In genomic region chr3:37418961-37419457, GRCm38 (mm10) we compare ENCODE assay signal across 8 mouse cellular contexts. TPM values are rescaled to one million over a fixed set of nuclear protein-coding genes. Genes with fewer than 3 reads are reported as not detected.
A peak's percentile ranks its signal among the peaks of the same experiment; 100 is the strongest.
DNase-seq lines count a peak whose midpoint lies in the region; ATAC-seq and TF ChIP-seq lines count a peak whose summit lies in the region.

No protein-coding gene starts in this region.

- H3K27me3 ChIP-seq in kidney, adult 2 months (replicated peaks; ENCODE audit: control insufficient read depth, insufficient read depth, low read length), result no peaks in the 10 kb centered on the region
- no peaks in the 10 kb centered on the region for H3K27me3 ChIP-seq in embryonic facial prominence, embryonic 13.5 days
- no peaks in the 10 kb centered on the region for H3K27me3 ChIP-seq in liver, embryonic 14.5 days (ENCODE audit: control insufficient read depth, insufficient read depth, low read length)
- no peaks in the 10 kb centered on the region for H3K27me3 ChIP-seq in neural tube, embryonic 15.5 days (replicated peaks)

- H3K9ac ChIP-seq in embryonic facial prominence, embryonic 13.5 days, result peak overlapping the region; percentile 84
- peak overlapping the region; percentile 62 for H3K9ac ChIP-seq in liver, embryonic 14.5 days (replicated peaks)
- H3K9ac ChIP-seq in neural tube, embryonic 15.5 days (replicated peaks), result peak overlapping the region; percentile 85

- H3K4me1 ChIP-seq in kidney, adult 2 months (ENCODE audit: control insufficient read depth, insufficient read depth, low read length), result peaks cover 3% of the 10 kb centered on the region; the same call in 1 of the 2 replicates
- H3K4me1 ChIP-seq in embryonic facial prominence, embryonic 13.5 days, result peaks cover 20% of the 10 kb centered on the region
- peaks cover 10 to 11% of the 10 kb centered on the region in 2 experiments for H3K4me1 ChIP-seq in liver, embryonic 14.5 days (replicated peaks; ENCODE audit: control insufficient read depth in 2 of 2, insufficient read depth in 2 of 2, low read length in 1 of 2)
- H3K4me1 ChIP-seq in neural tube, embryonic 15.5 days, result peaks cover 21% of the 10 kb centered on the region

- WGBS in kidney, adult 2 months, result 1% methylated on average over 30 of the region's 30 CpGs
- under 1% methylated on average over 30 of the region's 30 CpGs for WGBS in embryonic facial prominence, embryonic 13.5 days
- WGBS in liver, embryonic 14.5 days (ENCODE audit: insufficient replicate concordance), result under 1% methylated on average over 30 of the region's 30 CpGs
- WGBS in neural tube, embryonic 15.5 days, result under 1% methylated on average over 30 of the region's 30 CpGs

- H3K4me2 ChIP-seq in embryonic facial prominence, embryonic 13.5 days, result peak overlapping the region; percentile 75
- H3K4me2 ChIP-seq in liver, embryonic 14.5 days (ENCODE audit: low read depth), result peak overlapping the region; percentile 85
- peak overlapping the region; percentile 79 for H3K4me2 ChIP-seq in neural tube, embryonic 15.5 days

- TF ChIP-seq CTCF in kidney, adult 2 months (conservative IDR thresholded peaks at IDR 0.05; ENCODE audit: insufficient read depth, insufficient read length, low read depth, low read length), result no peak
- peak; percentile 50 for TF ChIP-seq CTCF in liver, embryonic 14.5 days (IDR thresholded peaks at IDR 0.05; ENCODE audit: low read depth)

- H3K36me3 ChIP-seq in kidney, adult 2 months (ENCODE audit: control insufficient read depth, insufficient read depth, low read length), result no peaks in the 10 kb centered on the region
- H3K36me3 ChIP-seq in embryonic facial prominence, embryonic 13.5 days, result no peaks in the 10 kb centered on the region
- no peaks in the 10 kb centered on the region for H3K36me3 ChIP-seq in liver, embryonic 14.5 days (replicated peaks; ENCODE audit: control insufficient read depth, insufficient read depth, low read depth)
- no peaks in the 10 kb centered on the region for H3K36me3 ChIP-seq in neural tube, embryonic 15.5 days

- TF ChIP-seq POLR2A in kidney, adult 2 months (IDR thresholded peaks at IDR 0.05; ENCODE audit: low read depth, low read length), result no peak

- H3K9me3 ChIP-seq in embryonic facial prominence, embryonic 13.5 days, result no peaks in the 10 kb centered on the region
- H3K9me3 ChIP-seq in liver, embryonic 14.5 days (ENCODE audit: control insufficient read depth, low read length), result no peaks in the 10 kb centered on the region
- H3K9me3 ChIP-seq in neural tube, embryonic 15.5 days (replicated peaks), result no peaks in the 10 kb centered on the region

- H3K27ac ChIP-seq in kidney, adult 2 months (ENCODE audit: insufficient read depth, low read depth, low read length), result peak overlapping the region; percentile 65
- H3K27ac ChIP-seq in embryonic facial prominence, embryonic 13.5 days, result peak overlapping the region; percentile 88
- peak overlapping the region; percentile 14 for H3K27ac ChIP-seq in liver, embryonic 14.5 days
- H3K27ac ChIP-seq in neural tube, embryonic 15.5 days (replicated peaks), result peak overlapping the region; percentile 95

- no peak for TF ChIP-seq EP300 in liver, embryonic 14.5 days (IDR thresholded peaks at IDR 0.05; ENCODE audit: low read depth)

- peak overlapping the region; percentile 56 for H3K4me3 ChIP-seq in kidney, adult 2 months (ENCODE audit: insufficient read depth, low read depth, low read length)
- peak overlapping the region; percentile 88 for H3K4me3 ChIP-seq in embryonic facial prominence, embryonic 13.5 days
- peak overlapping the region; percentile 63 to 79 for H3K4me3 ChIP-seq in liver, embryonic 14.5 days (ENCODE audit: insufficient read depth in 1 of 2, low read depth in 2 of 2, low read length in 2 of 2)
- peak overlapping the region; percentile 74 for H3K4me3 ChIP-seq in neural tube, embryonic 15.5 days (replicated peaks)

- peak; percentile 80 for DNase-seq in kidney, adult 2 months
- DNase-seq in kidney, postnatal 4 days, result no peak
- peak; percentile 51 for DNase-seq in MEL-GATA-1-ER (ENCODE audit: extremely low read depth, low read depth)
- peak in 1 of 3 experiments; percentile 53 for DNase-seq in liver, embryonic 14.5 days (ENCODE audit: low read depth in 3 of 3, low spot score in 3 of 3)
- no peak for DNase-seq in testis, postnatal 14 days (ENCODE audit: low spot score)

- no peak for ATAC-seq in embryonic facial prominence, embryonic 13.5 days (ENCODE audit: insufficient number of reproducible peaks, insufficient read depth, low FRiP score, low TSS enrichment, low read depth)
- ATAC-seq in inflammation-experienced regulatory T-cells, adult 6 months, result peak; percentile 57
- ATAC-seq in liver, embryonic 14.5 days (ENCODE audit: insufficient read depth), result peak; percentile 38
- ATAC-seq in neural tube, embryonic 15.5 days (ENCODE audit: low FRiP score), result no peak

RNA-seq across cellular contexts. Expression of gene Spata5, which starts 0.7 kb away (rescaled TPM):
- 2.0 and 2.7 TPM in 2 replicates for polyA plus RNA-seq in kidney, adult 2 months (2012; rRNA removed)
- 42.8 and 47.0 TPM in 2 replicates for polyA plus RNA-seq in embryonic facial prominence, embryonic 13.5 days (2015; fragmentation: Nextera tagmentation; extraction: Ambion mirVana)
- 10 to 100 TPM; 21.3 to 27.3 (median 26.5) TPM for polyA plus RNA-seq in inflammation-experienced regulatory T-cells, adult 6 months (2017; shearing (Covaris generic))
- polyA plus RNA-seq in liver, embryonic 14.5 days (2012; rRNA removed), result 3.2 and 6.0 TPM in 2 replicates
- 18.2 and 22.2 TPM in 2 replicates for polyA plus RNA-seq in liver, embryonic 14.5 days (2014; fragmentation: Nextera tagmentation; extraction: Ambion mirVana)
- polyA plus RNA-seq in neural tube, embryonic 15.5 days (2015; fragmentation: Nextera tagmentation; extraction: Ambion mirVana), result 29.5 and 31.7 TPM in 2 replicates

RNA-seq across cellular contexts. Expression of gene Nudt6, which starts 1.0 kb away (rescaled TPM):
- polyA plus RNA-seq in kidney, adult 2 months (2012; rRNA removed), result 26.0 and 32.4 TPM in 2 replicates
- 4.7 and 6.5 TPM in 2 replicates for polyA plus RNA-seq in embryonic facial prominence, embryonic 13.5 days (2015; fragmentation: Nextera tagmentation; extraction: Ambion mirVana)
- 10 to 100 TPM in 2 of 3 experiments, 1 to 10 TPM in 1; 9.8 to 19.2 (median 14.1) TPM for polyA plus RNA-seq in inflammation-experienced regulatory T-cells, adult 6 months (2017; shearing (Covaris generic))
- 3.6 and 3.9 TPM in 2 replicates for polyA plus RNA-seq in liver, embryonic 14.5 days (2012; rRNA removed)
- polyA plus RNA-seq in liver, embryonic 14.5 days (2014; fragmentation: Nextera tagmentation; extraction: Ambion mirVana), result 4.8 and 5.2 TPM in 2 replicates
- 9.3 and 10.5 TPM in 2 replicates for polyA plus RNA-seq in neural tube, embryonic 15.5 days (2015; fragmentation: Nextera tagmentation; extraction: Ambion mirVana)

Comparison
In these comparisons a context has a peak if more than half of its experiments do, and no peak if none do; other contexts are left out.
1. DNase-seq: peak in kidney, adult 2 months (single experiment) and MEL-GATA-1-ER (single experiment); none in kidney, postnatal 4 days (0 of 2) and testis, postnatal 14 days (single experiment).
2. H3K27ac ChIP-seq: peak in every context shown above with its lines; median percentile 95 in neural tube, embryonic 15.5 days; 88 in embryonic facial prominence, embryonic 13.5 days; 65 in kidney, adult 2 months; 14 in liver, embryonic 14.5 days.
3. ATAC-seq: peak in inflammation-experienced regulatory T-cells, adult 6 months (single experiment) and liver, embryonic 14.5 days (single experiment); none in embryonic facial prominence, embryonic 13.5 days (single experiment) and neural tube, embryonic 15.5 days (single experiment).
4. Peak in every context shown above with its lines, with median percentiles within 50 percentile points of each other: H3K4me3 ChIP-seq, H3K4me2 ChIP-seq and H3K9ac ChIP-seq.